Mouse (Mus musculus): ENCODE measurements around the gene Ttc29.

DNA sequence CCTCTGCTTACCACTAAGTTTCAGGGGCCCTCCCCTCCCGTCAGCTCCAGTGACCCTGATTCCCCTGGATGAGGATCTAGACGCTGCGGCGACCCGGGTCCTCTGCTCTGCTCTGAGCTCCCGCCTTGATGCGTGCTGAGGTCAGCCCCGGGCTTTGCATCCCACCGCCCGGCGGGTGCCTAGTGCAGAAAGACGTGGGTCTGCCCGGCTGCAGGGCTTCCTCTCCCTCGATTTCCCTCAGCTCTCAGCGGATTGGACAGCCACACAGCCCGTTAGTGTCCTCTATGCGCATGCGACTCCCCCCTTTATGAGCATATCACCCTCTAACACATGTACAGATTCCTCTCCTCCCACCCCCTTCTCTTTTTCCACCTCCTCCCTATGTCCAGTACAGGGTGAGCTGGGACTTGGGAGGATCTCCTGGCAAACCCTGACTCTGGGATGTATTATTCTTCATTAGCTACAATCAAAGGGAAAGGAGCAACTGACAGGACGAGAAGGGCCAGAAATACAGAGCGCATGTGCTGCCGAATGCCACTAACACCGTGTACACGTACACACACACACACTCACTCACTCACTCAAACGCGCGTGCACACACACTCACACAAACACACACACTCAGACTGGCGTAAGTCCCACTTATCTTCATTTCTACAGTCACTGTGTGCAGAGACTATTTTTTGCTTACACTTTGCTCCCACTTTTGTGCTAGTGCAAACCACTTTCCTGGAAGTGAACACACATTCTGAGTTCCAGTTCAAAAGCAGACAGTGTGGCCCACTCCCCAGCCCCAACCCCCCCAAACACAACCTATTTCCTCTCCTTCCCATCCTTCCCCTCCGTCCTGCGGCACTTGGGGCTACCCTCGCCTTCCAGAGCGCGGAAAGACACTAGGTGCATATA, 224.3 kb downstream of the Ttc29 start:
- TF ChIP-seq CTCF (IDR thresholded peaks at IDR 0.05; ENCODE audit: borderline replicate concordance, control insufficient read depth, extremely low read depth, insufficient read depth, low read length, poor library complexity) (no peak), POLR2A (IDR thresholded peaks at IDR 0.05; ENCODE audit: control insufficient read depth, extremely low read depth, insufficient read depth, low read length, poor library complexity) (no peak)

Measured in thymus, adult 2 months (tissue).